Comparison of ENCODE assay signal across 10 mouse cellular contexts in the genomic region with DNA sequence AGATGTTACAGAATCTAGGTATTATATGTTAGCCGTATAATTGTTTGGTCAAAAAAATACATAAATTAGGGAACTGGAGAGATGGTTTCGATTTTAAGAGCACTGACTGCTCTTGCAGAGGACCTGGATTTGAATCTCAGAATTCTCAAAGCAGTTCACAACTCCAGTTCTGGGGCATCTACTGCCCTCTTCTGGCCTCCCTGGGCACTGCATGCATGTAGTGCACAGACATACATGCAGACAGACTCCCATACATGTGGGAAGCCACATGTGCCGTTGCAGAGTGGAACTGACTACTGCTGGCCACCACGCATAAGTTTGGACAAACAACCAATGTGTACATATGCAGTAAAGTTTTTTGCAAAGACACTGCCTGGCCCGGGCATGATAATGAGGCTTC.
A peak's percentile ranks its signal among the peaks of the same experiment; 100 is the strongest.
DNase-seq lines count a peak whose midpoint lies in the region; ATAC-seq and TF ChIP-seq lines count a peak whose summit lies in the region.
"Had no signal": no experiment of that assay in that cellular context is flagged by ENCODE, and none has a peak within 500 bp of the region (broad histone marks: within the 10 kb centered on the region; RNA-seq: fewer than 3 reads in every experiment).

No protein-coding gene starts in this region.

- H3K36me3 ChIP-seq in heart, adult 2 months (ENCODE audit: control insufficient read depth, insufficient read depth, low read length): no peaks in the 10 kb centered on the region
- no peaks in the 10 kb centered on the region for H3K36me3 ChIP-seq in midbrain, postnatal 0 days (ENCODE audit: insufficient read depth, low read length)
- no peaks in the 10 kb centered on the region for H3K36me3 ChIP-seq in midbrain, embryonic 16.5 days (ENCODE audit: control insufficient read depth, insufficient read depth, low read length)
- H3K36me3 ChIP-seq: liver, embryonic 15.5 days had no signal

- DNase-seq in heart, adult 2 months: no peak
- no peak for DNase-seq in heart, postnatal 10 days
- DNase-seq in midbrain, postnatal 0 days (ENCODE audit: low spot score): no peak
- no peak for DNase-seq in Patski (ENCODE audit: low read depth, low spot score)
- DNase-seq in thymus, postnatal 36 days: peak; percentile 16 to 23
- DNase-seq in urinary bladder, adult 2 months (ENCODE audit: low spot score): no peak
- DNase-seq: embryo, embryonic 11 days; midbrain, embryonic 14.5 days had no signal

- ATAC-seq in midbrain, postnatal 0 days (ENCODE audit: low FRiP score): no peak
- ATAC-seq in midbrain, embryonic 16.5 days: no peak
- ATAC-seq in Patski: no peak

- H3K79me2 ChIP-seq in heart, adult 2 months (replicated peaks; ENCODE audit: control insufficient read depth, insufficient read depth, low read length): no peaks in the 10 kb centered on the region

- TF ChIP-seq POLR2A in heart, adult 2 months (IDR thresholded peaks at IDR 0.05; ENCODE audit: insufficient read depth, low read depth, low read length): no peak

- no peaks in the 10 kb centered on the region for H3K27me3 ChIP-seq in heart, adult 2 months (ENCODE audit: control insufficient read depth, insufficient read depth, low read length)
- no peaks in the 10 kb centered on the region for H3K27me3 ChIP-seq in midbrain, postnatal 0 days (ENCODE audit: insufficient read depth, low read length)
- no peaks in the 10 kb centered on the region for H3K27me3 ChIP-seq in midbrain, embryonic 16.5 days (ENCODE audit: control insufficient read depth, insufficient read depth, low read depth, low read length)
- no peaks in the 10 kb centered on the region for H3K27me3 ChIP-seq in Patski
- H3K27me3 ChIP-seq: liver, embryonic 15.5 days had no signal

- in situ Hi-C loops in Patski (cut with MboI; ENCODE audit: low pct_unique_long_range_greater_than_20kb): no loop called here

- no peaks in the 10 kb centered on the region for H3K4me1 ChIP-seq in heart, adult 2 months (ENCODE audit: control insufficient read depth, insufficient read depth, low read length)
- H3K4me1 ChIP-seq in midbrain, postnatal 0 days (ENCODE audit: insufficient read depth, low read length): no peaks in the 10 kb centered on the region
- no peaks in the 10 kb centered on the region for H3K4me1 ChIP-seq in midbrain, embryonic 16.5 days (ENCODE audit: control insufficient read depth, insufficient read depth, low read length)
- H3K4me1 ChIP-seq: liver, embryonic 15.5 days had no signal

- H3K9me3 ChIP-seq in midbrain, postnatal 0 days (ENCODE audit: low read length): 0 out of 2 replicates have a peak, but pooled peaks cover 2% of the 10 kb centered on the region
- peaks cover 3% of the 10 kb centered on the region; the same call in 1 of the 2 replicates for H3K9me3 ChIP-seq in midbrain, embryonic 16.5 days (replicated peaks; ENCODE audit: control insufficient read depth, low read length, poor library complexity, severe bottlenecking)
- H3K9me3 ChIP-seq: liver, embryonic 15.5 days had no signal

- H3K4me3 ChIP-seq in heart, adult 2 months: no peak overlapping the region
- H3K4me3 ChIP-seq in midbrain, postnatal 0 days (ENCODE audit: low read depth, low read length): no peak overlapping the region
- no peak overlapping the region for H3K4me3 ChIP-seq in midbrain, embryonic 16.5 days (ENCODE audit: low read depth, low read length)
- H3K4me3 ChIP-seq: liver, embryonic 15.5 days had no signal

- POLR2A ChIA-PET in Patski (lab: Charles Lee): no interaction called here

- no peak for TF ChIP-seq EP300 in heart, adult 2 months (IDR thresholded peaks at IDR 0.05; ENCODE audit: insufficient read depth, low read depth, low read length)

- H3K27ac ChIP-seq in heart, adult 2 months: no peak overlapping the region
- H3K27ac ChIP-seq in midbrain, postnatal 0 days (ENCODE audit: low read depth, low read length): no peak overlapping the region
- no peak overlapping the region for H3K27ac ChIP-seq in midbrain, embryonic 16.5 days (ENCODE audit: low read length)
- H3K27ac ChIP-seq: liver, embryonic 15.5 days had no signal

- 93% methylated on average over 5 of the region's 5 CpGs for WGBS in heart, adult 2 months
- 80% methylated on average over 5 of the region's 5 CpGs for WGBS in midbrain, postnatal 0 days
- 77% methylated on average over 5 of the region's 5 CpGs for WGBS in midbrain, embryonic 16.5 days

- intact Hi-C loops in heart, adult 2 months (cut with DNase I): no loop called here
- intact Hi-C loops in heart, postnatal 10 days (cut with DNase I): no loop called here

- CTCF ChIA-PET in Patski (lab: Charles Lee): no interaction called here

- peak; percentile 47 for TF ChIP-seq CTCF in heart, adult 2 months (IDR thresholded peaks at IDR 0.05)
- TF ChIP-seq CTCF in midbrain, postnatal 0 days (IDR thresholded peaks at IDR 0.05): peak; percentile 45
- TF ChIP-seq CTCF in Patski (IDR thresholded peaks at IDR 0.05): peak; percentile 39

- no peak overlapping the region for H3K4me2 ChIP-seq in midbrain, postnatal 0 days (ENCODE audit: low read depth, low read length, poor library complexity, severe bottlenecking)
- H3K4me2 ChIP-seq in midbrain, embryonic 16.5 days (ENCODE audit: low read length): no peak overlapping the region
- H3K4me2 ChIP-seq: liver, embryonic 15.5 days had no signal

- H3K9ac ChIP-seq in heart, adult 2 months (ENCODE audit: low read depth, low read length): no peak overlapping the region
- no peak overlapping the region for H3K9ac ChIP-seq in midbrain, postnatal 0 days (replicated peaks; ENCODE audit: low read length, poor library complexity, severe bottlenecking)
- H3K9ac ChIP-seq in midbrain, embryonic 16.5 days (ENCODE audit: low read depth, low read length): no peak overlapping the region
- H3K9ac ChIP-seq: liver, embryonic 15.5 days had no signal

Comparison
In these comparisons a context has a peak if more than half of its experiments do, and no peak if none do; other contexts are left out.
1. DNase-seq: peak in thymus, postnatal 36 days (2 of 2); none in heart, adult 2 months (0 of 2), heart, postnatal 10 days (0 of 2), midbrain, postnatal 0 days (single experiment), Patski (single experiment) and urinary bladder, adult 2 months (single experiment).
2. Peak in every context shown above with its lines, with median percentiles within 50 percentile points of each other: CTCF ChIP-seq.